Mouse (Mus musculus): Measurements from ENCODE around the gene Adtrp. TPM values are rescaled to one million over a fixed set of nuclear protein-coding genes. Genes with fewer than 3 reads are reported as not detected.

Adtrp gene
- total RNA-seq, 2 experiments from 2014 or later = not detected

DNA sequence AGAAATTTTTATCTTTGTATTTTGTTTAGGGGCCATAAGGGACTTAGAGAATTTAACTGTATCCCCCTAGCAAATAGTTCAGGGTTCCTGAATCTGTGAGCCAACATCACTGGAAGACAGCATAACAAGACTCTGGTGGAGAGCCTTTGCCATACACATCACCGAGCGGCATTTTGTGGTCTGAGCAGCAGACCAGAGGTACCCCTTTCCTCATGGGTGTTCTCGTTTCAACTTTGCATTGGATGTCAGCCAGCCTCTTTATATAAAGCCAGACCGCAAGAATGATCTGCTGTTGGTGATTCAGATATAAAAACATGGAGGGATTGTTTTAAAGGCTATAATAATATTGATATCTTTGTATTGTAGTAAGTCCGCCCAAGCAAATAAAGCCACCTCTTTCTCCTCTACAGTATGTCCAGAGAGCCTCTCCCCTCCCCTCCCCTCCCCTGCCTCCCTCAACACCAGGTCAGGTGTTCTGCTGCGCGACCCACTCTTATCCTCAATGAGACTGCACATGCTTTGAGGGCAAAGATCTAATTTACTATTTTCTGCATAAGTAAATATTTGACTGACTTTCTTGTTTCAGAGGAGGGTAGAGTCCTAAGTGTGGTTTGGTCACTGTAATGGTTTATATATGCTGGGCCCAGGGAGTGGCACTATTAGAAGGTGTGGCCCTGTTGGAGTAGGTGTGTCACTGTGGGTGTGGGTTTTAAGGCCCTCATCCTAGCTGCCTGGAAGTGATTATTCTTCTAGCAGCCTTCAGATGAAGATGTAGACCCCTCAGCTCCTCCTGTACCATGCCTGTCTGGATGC is 62.4 kb downstream of the Adtrp start:
- ATAC-seq (replicated peaks; ENCODE audit: poor library complexity, severe bottlenecking) = no peak

DNA sequence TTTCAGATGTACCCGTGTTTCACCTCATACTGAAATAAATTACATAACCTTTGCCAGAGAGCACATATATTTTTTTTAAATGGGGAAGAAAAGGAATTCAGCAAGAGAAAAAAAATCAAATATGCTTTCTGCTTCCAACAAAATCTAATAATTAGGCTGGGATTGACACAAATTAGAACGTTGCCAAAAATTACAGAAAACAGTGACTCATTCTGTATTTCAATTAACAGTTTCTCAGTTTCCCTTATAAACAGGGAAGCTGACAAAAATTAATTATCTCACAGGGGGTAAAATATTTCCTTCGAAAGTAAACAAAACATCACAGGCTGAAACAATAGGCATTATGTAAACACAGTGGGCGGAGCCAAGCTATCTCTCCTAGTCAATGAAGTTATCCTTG is 67.2 kb downstream of the Adtrp start:
- ATAC-seq (replicated peaks; ENCODE audit: poor library complexity, severe bottlenecking) = no peak

DNA sequence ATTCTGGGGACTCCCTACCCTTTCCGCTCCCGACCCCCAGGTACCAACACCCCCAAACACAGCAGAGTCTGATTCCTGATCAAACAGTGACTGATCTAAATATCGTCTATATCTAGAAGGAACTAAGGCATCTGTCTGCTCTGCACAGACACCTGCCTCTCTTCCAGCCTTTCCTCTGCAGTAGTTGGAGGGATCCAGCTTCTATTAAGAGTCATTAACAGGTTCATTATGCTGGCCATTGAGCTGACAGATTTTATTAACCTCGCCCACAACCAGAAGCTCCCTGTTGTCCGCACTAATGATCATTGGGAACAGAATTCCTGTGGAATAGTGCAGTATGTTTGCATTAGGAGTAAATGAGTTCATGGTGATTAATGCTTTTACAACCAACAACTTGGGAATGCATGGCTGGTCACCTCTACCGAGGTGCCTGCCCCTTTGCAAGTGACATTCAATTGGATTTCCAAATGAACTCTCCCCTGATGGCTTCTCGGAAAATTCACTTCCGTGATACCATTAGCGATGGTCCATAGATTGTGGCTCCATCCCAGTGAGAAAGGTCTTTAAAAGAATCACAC is 67.8 kb downstream of the Adtrp start:
- no peak for ATAC-seq (replicated peaks; ENCODE audit: poor library complexity, severe bottlenecking)

DNA sequence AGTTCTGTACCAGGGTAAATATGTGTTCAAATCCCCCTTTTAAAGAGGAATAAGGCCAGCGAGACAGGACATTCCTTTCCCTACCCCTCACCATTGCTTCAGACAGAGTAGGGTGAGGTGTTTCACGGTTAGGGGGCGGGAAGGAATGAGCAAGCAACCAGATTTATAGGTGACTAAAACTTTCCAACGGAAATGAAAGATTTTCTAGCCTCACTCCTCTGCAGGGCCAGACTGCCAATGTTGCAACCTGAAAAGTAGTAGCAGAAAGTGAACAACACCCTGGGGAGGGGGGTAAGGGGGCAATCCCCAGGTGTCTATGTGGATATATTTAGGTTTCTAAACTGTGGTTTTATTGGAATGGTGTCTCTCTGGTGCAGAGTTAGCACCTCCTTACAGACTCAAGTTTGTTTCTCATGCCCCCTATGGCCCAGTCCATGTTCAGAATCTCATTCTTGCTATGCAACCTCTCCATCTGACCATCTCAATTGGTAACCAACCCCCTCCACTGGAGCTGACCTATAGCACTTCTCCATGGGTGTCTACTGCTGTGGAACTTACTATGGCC is 73.6 kb downstream of the Adtrp start:
- no peak for ATAC-seq (replicated peaks; ENCODE audit: poor library complexity, severe bottlenecking)

DNA sequence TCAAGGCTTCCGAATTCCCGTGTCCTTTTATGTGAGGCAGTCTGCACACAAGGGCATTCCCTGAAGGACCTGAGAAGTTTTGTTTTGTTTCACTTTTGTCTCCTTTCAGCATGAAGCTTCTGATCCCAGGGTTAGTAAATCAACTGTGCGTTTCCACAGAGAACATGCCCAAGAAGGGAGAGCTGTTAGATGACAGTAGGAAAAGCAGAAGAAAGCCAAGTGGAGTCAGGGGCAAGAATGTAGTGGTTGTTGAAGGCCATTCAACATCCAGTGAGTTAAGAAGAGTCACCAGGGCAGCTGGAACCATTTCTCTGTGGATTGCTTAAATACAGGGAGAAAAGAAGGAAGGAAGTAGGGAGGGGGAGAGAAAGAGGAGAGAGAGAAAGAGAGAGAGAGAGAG is 76.4 kb downstream of the Adtrp start:
- ATAC-seq (replicated peaks; ENCODE audit: poor library complexity, severe bottlenecking) = no peak

DNA sequence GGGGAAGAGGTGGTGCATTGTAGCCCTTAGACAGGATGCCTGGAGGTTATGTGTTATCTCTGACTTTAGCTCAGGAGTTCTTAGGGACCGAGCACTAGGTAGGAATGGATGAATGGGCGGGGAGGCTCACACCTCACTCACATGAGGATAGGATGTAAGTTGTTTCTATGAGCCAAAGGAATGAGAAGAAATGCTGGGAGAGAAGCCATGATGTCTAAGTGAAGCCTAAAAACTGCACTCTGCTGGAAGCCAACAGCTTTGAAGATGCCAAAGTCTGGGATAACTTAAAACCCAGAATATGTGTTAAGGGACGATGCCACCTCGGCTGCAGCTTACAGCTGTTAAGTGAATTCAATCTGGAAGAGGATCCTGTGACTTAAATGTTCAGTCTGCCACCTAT is 79.5 kb downstream of the Adtrp start:
- ATAC-seq (replicated peaks; ENCODE audit: poor library complexity, severe bottlenecking) = no peak

DNA sequence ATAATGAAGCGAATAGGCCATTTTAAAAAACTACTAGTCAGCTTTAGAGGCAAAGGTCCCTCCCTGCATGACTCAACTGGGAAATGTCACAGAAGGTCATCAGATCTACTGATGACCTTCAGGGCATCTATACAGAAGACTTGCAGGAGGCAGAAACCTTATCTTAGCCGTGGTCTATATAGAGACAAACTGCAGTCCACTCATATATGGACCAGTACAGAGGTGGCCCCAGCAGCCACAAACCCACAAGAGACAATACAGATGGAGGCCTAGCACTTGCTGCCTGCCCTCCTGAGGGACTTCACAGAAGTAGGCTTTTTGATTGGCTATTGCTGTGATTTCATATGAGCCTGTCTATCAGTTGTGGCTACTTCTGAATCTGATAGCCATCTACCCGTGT is 85.5 kb downstream of the Adtrp start:
- no peak for ATAC-seq (replicated peaks; ENCODE audit: poor library complexity, severe bottlenecking)

DNA sequence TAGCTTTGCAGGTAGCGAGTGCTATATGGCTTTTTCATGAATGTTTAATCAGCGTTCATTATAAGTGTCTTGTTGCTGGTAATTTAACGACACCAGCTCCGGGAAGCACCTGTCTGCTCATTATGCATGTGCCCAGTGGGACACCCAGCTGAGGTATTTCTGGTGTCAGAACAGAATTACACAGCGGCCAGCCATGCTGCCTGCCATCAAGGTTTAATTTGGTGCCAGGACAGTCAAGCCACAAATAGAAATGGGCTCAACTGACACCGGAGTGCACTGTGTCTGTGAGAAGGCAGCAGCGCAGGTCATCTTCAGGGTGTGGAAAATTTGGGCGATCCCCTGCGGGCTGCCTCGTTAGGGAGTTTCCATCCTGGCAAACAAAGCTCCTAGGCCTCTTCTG is 87.0 kb downstream of the Adtrp start:
- no peak for ATAC-seq (replicated peaks; ENCODE audit: poor library complexity, severe bottlenecking)

DNA sequence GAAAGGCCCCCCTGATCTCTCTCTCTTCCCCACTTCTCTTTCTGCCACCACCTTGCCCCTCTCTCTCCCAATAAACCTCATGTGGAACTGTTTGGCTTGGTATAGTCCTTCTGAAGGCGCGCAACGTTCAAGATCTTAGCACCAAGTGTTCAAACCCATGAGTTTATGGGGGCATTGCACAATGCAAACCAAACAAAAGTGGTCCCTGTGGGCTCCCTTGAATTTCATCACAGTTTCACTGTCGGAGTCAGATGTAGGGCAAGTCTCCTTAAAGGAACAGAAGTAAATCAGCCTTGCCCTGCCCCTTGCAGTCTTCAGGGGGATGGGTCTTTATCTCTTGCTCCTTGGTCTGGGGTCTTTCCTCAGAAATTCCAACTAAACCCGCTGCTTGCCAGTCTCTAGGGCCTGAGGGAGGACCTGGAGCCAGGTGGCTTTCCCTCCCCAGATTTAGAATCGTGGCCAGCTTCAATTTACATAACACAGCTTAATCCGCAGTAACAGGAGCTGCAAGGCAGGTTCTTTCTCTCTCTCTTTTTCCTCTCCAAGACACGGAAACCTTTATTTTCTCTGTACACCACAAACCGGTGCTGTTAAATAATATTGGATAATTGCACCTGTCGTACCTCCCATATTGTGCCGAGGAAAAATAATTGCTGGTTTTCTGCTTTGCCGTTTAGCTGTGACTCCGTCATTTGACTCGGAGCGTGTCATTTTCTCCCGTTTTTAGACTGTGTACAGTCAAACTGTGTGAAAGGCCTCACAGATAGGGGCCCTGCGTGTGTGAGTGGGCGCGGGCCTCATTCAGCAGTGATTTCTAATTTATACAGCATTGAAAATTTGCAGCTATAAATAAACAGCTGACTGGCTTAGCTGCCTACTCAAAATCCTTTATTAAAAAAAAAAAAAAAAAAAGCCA is 88.7 kb downstream of the Adtrp start:
- peak; percentile 90 for ATAC-seq (replicated peaks; ENCODE audit: poor library complexity, severe bottlenecking)

DNA sequence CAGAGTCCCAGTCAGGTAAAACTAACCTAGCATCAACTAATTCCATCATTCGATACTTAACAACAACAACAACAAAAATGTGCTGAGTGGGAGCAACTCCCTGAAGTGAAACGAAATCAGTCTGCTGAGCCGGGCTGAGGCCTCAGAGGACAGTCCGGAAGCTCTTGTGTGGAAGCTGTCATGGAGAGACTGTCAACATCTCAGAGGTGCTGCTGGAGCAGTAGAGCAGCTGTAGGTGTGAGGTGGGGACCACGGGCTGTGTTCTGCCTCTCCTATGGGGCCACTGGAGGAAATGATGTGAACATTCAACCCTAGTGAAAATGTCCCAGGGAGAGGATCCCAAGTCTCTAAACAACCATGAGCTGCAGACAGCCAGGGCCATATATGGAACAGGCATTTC is 94.4 kb downstream of the Adtrp start:
- ATAC-seq (replicated peaks; ENCODE audit: poor library complexity, severe bottlenecking) = no peak

DNA sequence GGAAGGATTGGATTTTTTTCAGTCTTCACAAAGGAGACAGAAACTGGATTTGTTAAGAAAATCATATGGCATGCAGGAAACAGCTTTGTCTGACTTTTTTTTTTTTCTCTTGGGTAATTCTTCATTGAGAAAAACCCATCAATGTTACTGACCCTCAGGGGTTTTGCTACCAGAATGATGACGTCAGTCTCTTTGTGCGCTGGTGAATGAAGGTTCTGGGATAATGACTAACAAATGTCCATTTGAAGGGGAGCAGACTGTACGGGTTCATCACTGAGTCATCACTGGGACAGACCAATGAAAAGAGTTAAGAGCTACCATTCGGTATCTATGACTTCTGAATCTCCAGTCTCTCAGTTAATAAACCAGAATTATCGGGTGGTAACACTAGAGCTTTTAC is 97.0 kb downstream of the Adtrp start:
- no peak for ATAC-seq (replicated peaks; ENCODE audit: poor library complexity, severe bottlenecking)

DNA sequence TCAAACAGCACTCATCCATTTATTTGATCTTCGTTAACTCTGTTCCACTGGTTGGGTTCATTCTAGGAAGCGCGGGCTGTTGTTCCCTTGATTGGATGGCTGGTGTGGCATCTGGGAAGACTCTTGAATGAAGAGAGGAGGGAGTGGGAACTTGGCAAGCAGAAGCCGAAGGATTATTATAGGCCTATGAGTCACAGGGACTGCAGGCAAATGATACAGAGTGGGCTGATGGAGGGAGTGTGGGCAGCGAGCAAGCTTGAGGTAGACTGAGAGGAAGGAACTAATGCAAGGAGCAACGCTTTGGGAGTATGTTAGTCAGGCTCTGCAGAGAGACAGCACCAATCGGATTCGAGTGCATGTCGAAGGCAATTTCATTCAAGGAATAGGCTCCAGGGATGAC is 98.6 kb downstream of the Adtrp start:
- no peak for ATAC-seq (replicated peaks; ENCODE audit: poor library complexity, severe bottlenecking)

DNA sequence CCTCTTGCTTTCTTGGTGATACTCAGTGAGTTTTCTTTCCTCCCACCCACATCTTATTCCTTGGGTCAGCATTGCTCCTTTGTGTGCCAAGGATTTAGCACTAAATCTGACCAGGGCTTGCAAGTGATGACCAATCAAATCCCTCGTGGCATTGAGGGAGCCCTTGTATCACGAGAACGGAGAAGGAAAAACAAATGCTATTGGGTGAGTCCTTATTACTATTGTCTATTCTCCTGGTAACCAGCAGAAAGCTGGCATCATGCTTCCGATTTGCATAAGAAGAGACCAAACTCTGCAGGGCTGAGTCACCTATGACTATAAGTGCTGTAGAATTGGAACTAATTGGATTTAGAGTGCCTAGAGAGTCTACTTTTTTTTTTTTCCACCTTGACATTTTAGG is 99.8 kb downstream of the Adtrp start:
- no peak for ATAC-seq (replicated peaks; ENCODE audit: poor library complexity, severe bottlenecking)

DNA sequence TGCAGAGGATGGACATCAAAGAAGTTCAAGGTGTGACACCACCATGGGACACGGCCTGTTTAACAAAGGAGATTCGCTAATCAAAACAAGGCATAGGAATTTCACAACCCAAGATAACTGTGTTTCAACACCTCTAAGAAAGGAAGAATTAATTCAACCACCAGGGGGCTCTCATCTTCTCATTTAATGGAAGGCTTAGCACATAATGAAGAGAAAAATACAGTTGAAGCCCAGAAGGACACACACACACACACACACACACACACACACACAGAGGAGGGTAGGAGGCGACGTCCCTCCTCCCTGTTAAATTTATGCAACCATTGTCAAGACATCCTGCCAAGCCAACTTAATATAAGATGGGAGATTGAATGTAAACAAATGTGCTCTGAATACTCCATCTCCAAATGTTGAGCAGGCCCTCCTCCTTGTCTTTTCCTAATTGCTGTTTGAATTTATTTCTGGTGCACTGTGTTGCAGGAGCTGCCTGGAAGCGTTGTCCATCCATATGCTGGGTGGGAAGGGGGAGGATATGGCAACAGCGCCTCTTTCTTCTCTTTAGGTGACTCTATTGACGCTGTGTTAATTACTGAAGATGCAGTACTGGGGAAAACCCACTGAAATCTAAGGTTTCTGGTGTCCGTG is 100.4 kb downstream of the Adtrp start:
- peak; percentile 65 for ATAC-seq (replicated peaks; ENCODE audit: poor library complexity, severe bottlenecking)

DNA sequence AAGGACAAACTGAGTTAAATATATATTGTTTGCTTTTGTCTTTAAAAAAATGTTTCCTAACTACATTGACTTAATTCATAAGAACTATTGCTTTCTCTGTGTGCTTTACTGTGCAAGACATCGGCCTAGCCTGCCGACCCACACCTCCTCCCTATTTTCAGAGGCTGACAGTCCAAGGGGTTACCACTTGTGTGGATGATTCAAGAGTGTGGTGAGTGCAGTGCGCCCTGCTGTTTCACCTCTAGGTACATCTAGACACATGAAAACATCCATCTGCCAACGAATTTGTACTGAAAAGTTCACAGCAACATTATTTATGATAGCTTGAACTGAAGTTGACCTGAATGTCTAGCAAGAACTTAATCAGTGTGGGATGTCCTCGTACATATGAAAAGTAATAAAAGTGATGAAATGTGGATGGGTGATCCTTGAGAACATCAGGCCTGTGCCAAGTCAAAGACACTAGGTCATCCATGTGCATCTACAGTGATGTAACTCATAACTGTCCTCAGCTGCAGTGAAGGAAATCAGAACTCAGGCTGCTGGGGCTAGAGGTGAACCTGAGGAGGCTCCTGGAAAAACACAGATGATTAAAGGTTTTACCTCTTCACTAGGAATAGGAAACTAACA is 106.9 kb downstream of the Adtrp start:
- no peak for ATAC-seq (replicated peaks; ENCODE audit: poor library complexity, severe bottlenecking)

DNA sequence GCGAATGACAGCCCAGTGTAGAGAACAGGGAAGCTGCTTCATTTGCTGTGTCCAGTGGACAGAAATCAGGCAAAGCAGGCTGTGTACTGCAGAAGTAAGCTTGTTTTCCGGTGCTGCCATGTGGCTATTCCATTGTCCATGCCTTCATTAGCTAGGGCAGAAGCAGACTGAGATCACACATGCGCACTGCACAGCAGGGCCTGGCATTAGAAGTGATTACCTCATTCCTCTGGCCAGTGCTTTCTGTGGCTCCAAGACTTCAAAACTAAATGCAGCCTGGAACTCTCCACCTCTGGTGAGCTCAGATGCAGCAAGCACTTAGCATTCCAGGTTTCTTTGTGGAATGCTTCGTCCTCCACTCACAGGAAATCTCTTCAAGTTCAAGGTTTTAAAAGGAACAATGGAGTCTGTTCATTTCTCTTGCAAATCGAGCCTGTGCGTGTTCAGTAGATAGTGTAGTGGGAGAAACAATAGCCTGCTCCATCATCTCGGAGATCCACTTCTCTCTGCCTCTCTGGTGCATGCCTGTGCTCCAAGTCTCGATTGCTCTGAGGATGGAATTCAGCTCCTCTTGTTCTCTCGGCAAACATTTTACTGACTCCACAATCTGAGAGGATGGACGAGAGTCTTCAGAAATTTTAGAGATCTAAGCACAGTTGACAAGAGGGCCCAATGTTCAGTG is 109.7 kb downstream of the Adtrp start:
- no peak for ATAC-seq (replicated peaks; ENCODE audit: poor library complexity, severe bottlenecking)

DNA sequence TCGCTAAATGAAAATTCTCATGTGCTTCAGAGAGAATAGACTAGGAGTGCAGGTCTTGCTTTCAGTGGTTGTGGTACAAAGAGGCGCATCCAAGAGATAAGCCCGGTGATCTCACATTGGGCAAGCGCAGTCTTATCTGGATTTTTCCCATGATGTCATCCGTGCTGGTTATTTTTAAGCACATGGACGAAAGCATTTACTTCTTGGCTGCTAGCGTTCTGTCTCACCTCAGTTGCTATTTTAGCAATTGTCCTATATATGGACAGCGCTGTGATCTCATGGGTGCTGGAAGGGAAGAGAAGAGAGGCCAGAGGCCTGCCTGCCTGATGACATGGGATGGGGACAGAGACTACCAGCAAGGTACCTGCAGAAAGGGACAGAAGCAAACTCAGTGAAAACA is 117.8 kb downstream of the Adtrp start:
- ATAC-seq (replicated peaks; ENCODE audit: poor library complexity, severe bottlenecking) = no peak

DNA sequence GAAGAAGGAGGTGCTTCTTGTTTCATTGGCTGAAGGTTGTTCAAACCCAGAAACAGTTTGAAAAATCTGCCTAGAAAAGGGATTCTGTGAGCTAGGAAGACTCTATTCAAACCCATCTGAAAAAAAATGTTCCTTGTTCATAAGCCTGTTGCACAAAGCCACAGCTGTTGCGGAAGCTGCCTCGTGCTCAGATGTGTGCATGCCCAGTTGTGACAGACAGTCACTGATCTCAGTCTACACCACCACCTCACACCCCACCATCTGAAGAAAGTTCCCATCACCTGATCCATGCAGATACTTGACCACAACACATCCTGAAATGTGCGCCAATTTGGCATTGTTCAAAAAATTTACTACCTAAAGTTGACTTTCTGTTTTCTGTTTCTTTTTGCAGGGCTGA is 119.7 kb downstream of the Adtrp start:
- ATAC-seq (replicated peaks; ENCODE audit: poor library complexity, severe bottlenecking) = peak; percentile 78

DNA sequence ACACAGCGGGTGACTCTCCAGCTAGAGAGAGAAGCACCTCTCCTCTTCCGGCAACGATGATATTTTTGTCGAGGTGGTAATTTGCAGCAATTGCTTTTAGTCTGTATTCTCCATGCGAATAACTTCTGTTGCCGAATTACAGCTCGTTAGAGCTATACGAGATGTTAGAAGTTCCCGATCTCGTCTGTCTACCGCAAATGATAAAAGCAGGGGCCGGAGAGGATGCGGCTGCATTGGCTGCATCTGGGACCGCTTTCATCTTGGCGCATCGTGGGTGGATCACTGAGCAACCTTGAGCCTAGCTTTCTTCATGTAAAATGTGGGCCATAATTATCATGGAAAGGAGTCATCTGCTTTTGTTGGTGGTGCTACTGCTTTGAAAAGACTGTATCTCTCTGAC is 128.2 kb downstream of the Adtrp start:
- no peak for ATAC-seq (replicated peaks; ENCODE audit: poor library complexity, severe bottlenecking)

Data from granulocyte monocyte progenitor cell, adult 5-6 weeks (primary cell).